Comparison of ENCODE assay signal across 9 mouse cellular contexts in the genomic region with DNA sequence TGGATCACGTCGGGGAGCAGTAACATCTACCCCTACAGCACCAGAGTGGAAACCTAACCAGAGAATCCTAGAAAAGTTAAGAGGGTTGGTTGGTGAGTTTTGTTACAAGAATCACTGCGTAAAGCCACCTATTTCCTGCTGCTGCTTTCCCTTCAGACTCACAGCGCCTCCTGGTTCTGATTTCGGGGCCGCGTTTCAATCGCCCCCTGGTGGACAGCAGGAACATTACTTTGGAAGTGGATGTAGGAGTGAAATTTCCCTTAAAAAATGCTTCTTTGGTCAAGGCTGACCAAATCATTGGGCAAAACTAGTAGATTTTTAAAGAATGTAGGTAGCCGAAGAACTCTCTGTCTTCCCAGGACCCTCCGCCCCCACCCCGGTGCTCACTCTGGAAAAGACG.
DNase-seq lines count a peak whose midpoint lies in the region; ATAC-seq and TF ChIP-seq lines count a peak whose summit lies in the region.
"Had no signal": no experiment of that assay in that cellular context is flagged by ENCODE, and none has a peak within 500 bp of the region (broad histone marks: within the 10 kb centered on the region; RNA-seq: fewer than 3 reads in every experiment).

No protein-coding gene starts in this region.

- no peak overlapping the region for H3K4me3 ChIP-seq in MEL (ENCODE audit: control insufficient read depth in 1 of 2, insufficient read depth in 1 of 2, low read depth in 2 of 2, low read length in 2 of 2)
- H3K4me3 ChIP-seq in embryonic fibroblast, embryonic 13.5 days (ENCODE audit: insufficient read depth, low read length) = no peak overlapping the region
- H3K4me3 ChIP-seq in heart, postnatal 0 days (ENCODE audit: low read depth, low read length) = no peak overlapping the region
- H3K4me3 ChIP-seq: liver, embryonic 13.5 days had no signal

- no peaks in the 10 kb centered on the region for H3K9me3 ChIP-seq in MEL (replicated peaks; ENCODE audit: insufficient read depth, low read length)
- no peaks in the 10 kb centered on the region for H3K9me3 ChIP-seq in heart, postnatal 0 days (replicated peaks; ENCODE audit: control insufficient read depth, low read length)
- H3K9me3 ChIP-seq: liver, embryonic 13.5 days had no signal

- H3K9ac ChIP-seq in MEL (ENCODE audit: control insufficient read depth, low read depth, low read length, poor library complexity, severe bottlenecking) = no peak overlapping the region
- no peak overlapping the region for H3K9ac ChIP-seq in heart, postnatal 0 days (replicated peaks; ENCODE audit: low read depth, low read length)
- H3K9ac ChIP-seq: liver, embryonic 13.5 days had no signal

- peak; percentile 38 for TF ChIP-seq RAD21 in MEL (IDR thresholded peaks at IDR 0.05; ENCODE audit: low read depth, low read length)

- peak overlapping the region; percentile 44 for H3K4me2 ChIP-seq in heart, postnatal 0 days (ENCODE audit: low read depth, low read length)
- H3K4me2 ChIP-seq: liver, embryonic 13.5 days had no signal

- no peak overlapping the region for H3K27ac ChIP-seq in MEL (ENCODE audit: control insufficient read depth, low read depth, low read length)
- H3K27ac ChIP-seq in embryonic fibroblast, embryonic 13.5 days (ENCODE audit: insufficient read depth, low read length) = no peak overlapping the region
- H3K27ac ChIP-seq in heart, postnatal 0 days (ENCODE audit: low read depth) = no peak overlapping the region
- H3K27ac ChIP-seq: liver, embryonic 13.5 days had no signal

- 19% methylated on average over 12 of the region's 12 CpGs for WGBS in heart, postnatal 0 days

- H3K27me3 ChIP-seq in MEL (ENCODE audit: control insufficient read depth in 1 of 2, insufficient read depth in 2 of 2, low read length in 2 of 2) = no peaks in the 10 kb centered on the region
- no peaks in the 10 kb centered on the region for H3K27me3 ChIP-seq in heart, postnatal 0 days (ENCODE audit: control insufficient read depth, insufficient read depth, low read length)
- H3K27me3 ChIP-seq: liver, embryonic 13.5 days had no signal

- H3K36me3 ChIP-seq in MEL (ENCODE audit: control insufficient read depth in 1 of 2, insufficient read depth in 2 of 2, low read length in 2 of 2) = no peaks in the 10 kb centered on the region
- no peaks in the 10 kb centered on the region for H3K36me3 ChIP-seq in heart, postnatal 0 days (replicated peaks; ENCODE audit: control insufficient read depth, insufficient read depth, low read length)
- H3K36me3 ChIP-seq: liver, embryonic 13.5 days had no signal

- no peak for TF ChIP-seq EP300 in MEL (IDR thresholded peaks at IDR 0.05; ENCODE audit: low read depth in 1 of 2, low read length in 2 of 2)
- no peak for TF ChIP-seq EP300 in heart, postnatal 0 days (IDR thresholded peaks at IDR 0.05; ENCODE audit: low read depth)

- DNase-seq in MEL (ENCODE audit: low read depth, low spot score) = peak; percentile 20
- peak; percentile 85 for DNase-seq in brain, embryonic 14.5 days (ENCODE audit: low read depth)
- peak; percentile 77 for DNase-seq in heart, postnatal 0 days (ENCODE audit: low spot score)
- DNase-seq in layer of hippocampus, adult 18-20 months (ENCODE audit: low spot score in 2 of 2) = peak; percentile 22 to 66
- peak; percentile 62 for DNase-seq in lung, postnatal 25 days (ENCODE audit: low spot score)
- DNase-seq in retina, embryonic 14.5 days (ENCODE audit: low spot score) = peak; percentile 73
- DNase-seq in thymus, postnatal 4 days = peak; percentile 79
- DNase-seq: liver, embryonic 13.5 days had no signal

- 0 out of 2 replicates have a peak, but pooled peaks have one; percentile 36 for ATAC-seq in heart, postnatal 0 days (ENCODE audit: insufficient read depth, low read depth)

- H3K79me2 ChIP-seq in MEL (ENCODE audit: control insufficient read depth, insufficient read depth, low read length, poor library complexity) = no peaks in the 10 kb centered on the region

- peak; percentile 37 to 68 (median 55) for TF ChIP-seq CTCF in MEL (IDR thresholded peaks at IDR 0.05 in 2 of 3, conservative IDR thresholded peaks at IDR 0.05 in 1 of 3; ENCODE audit: control insufficient read depth in 1 of 3, insufficient read depth in 1 of 3, low read depth in 2 of 3, low read length in 3 of 3, poor library complexity in 1 of 3, severe bottlenecking in 1 of 3)
- peak; percentile 90 for TF ChIP-seq CTCF in brain, embryonic 14.5 days (IDR thresholded peaks at IDR 0.05; ENCODE audit: borderline replicate concordance, extremely low read depth, insufficient read depth, insufficient read length)
- TF ChIP-seq CTCF in embryonic fibroblast, embryonic 13.5 days (IDR thresholded peaks at IDR 0.05; ENCODE audit: borderline replicate concordance, insufficient read depth, low read length) = peak; percentile 71
- peak; percentile 99 for TF ChIP-seq CTCF in heart, postnatal 0 days (IDR thresholded peaks at IDR 0.05; ENCODE audit: low read depth)

- H3K4me1 ChIP-seq in MEL (ENCODE audit: control insufficient read depth in 1 of 2, insufficient read depth in 2 of 2, low read length in 2 of 2) = no peaks in the 10 kb centered on the region
- no peaks in the 10 kb centered on the region for H3K4me1 ChIP-seq in embryonic fibroblast, embryonic 13.5 days (ENCODE audit: control insufficient read depth, insufficient read depth, low read length)
- H3K4me1 ChIP-seq in heart, postnatal 0 days (ENCODE audit: control insufficient read depth, insufficient read depth) = no peaks in the 10 kb centered on the region
- H3K4me1 ChIP-seq: liver, embryonic 13.5 days had no signal

- no peak for TF ChIP-seq POLR2A in MEL (IDR thresholded peaks at IDR 0.05; ENCODE audit: control insufficient read depth in 1 of 2, insufficient read depth in 1 of 2, low read depth in 1 of 2, low read length in 2 of 2, poor library complexity in 1 of 2)
- no peak for TF ChIP-seq POLR2A in brain, embryonic 14.5 days (IDR thresholded peaks at IDR 0.05; ENCODE audit: borderline replicate concordance, extremely low read depth, insufficient read depth, insufficient read length, poor library complexity, severe bottlenecking)
- no peak for TF ChIP-seq POLR2A in embryonic fibroblast, embryonic 13.5 days (IDR thresholded peaks at IDR 0.05; ENCODE audit: low read depth, low read length)

TF ChIP-seq in MEL, 35 proteins besides CTCF, POLR2A, EP300 and RAD21:
- TF ChIP-seq RCOR1 (IDR thresholded peaks at IDR 0.05; ENCODE audit: low read depth, low read length) (no peak), UBTF (IDR thresholded peaks at IDR 0.05; ENCODE audit: borderline replicate concordance, insufficient read depth, low read depth, low read length) (no peak), MAZ (IDR thresholded peaks at IDR 0.05; ENCODE audit: low read depth, low read length) (no peak), SIN3A (IDR thresholded peaks at IDR 0.05; ENCODE audit: low read length) (no peak), SMC3 (IDR thresholded peaks at IDR 0.05; ENCODE audit: low read depth, low read length) (peak; percentile 68), NELFE (IDR thresholded peaks at IDR 0.05; ENCODE audit: low read depth, low read length) (no peak), TAL1 (IDR thresholded peaks at IDR 0.05; ENCODE audit: low read length) (no peak), ZC3H11A (IDR thresholded peaks at IDR 0.05; ENCODE audit: low read depth, low read length) (peak; percentile 32; the same call in 1 of the 2 replicates), POLR2AphosphoS2 (IDR thresholded peaks at IDR 0.05; ENCODE audit: low read length) (no peak), ETS1 (IDR thresholded peaks at IDR 0.05; ENCODE audit: low read depth, low read length) (no peak), CHD1 (IDR thresholded peaks at IDR 0.05; ENCODE audit: low read depth, low read length) (no peak), CHD2 (IDR thresholded peaks at IDR 0.05; ENCODE audit: low read length) (no peak)

Comparison
In these comparisons a context has a peak if more than half of its experiments do, and no peak if none do; other contexts are left out.
1. DNase-seq: peak in every context shown above with its lines; median percentile 85 in brain, embryonic 14.5 days; 79 in thymus, postnatal 4 days; 77 in heart, postnatal 0 days; 73 in retina, embryonic 14.5 days; 62 in lung, postnatal 25 days; 44 in layer of hippocampus, adult 18-20 months; 20 in MEL.